Mouse (Mus musculus) G1E (cell line): Measurements from ENCODE around the gene Hspa2.

Experiments
- CTCF ChIP-seq: IDR thresholded peaks from 2 replicates; pipeline ENCODE4 v1.5.1; 2012; ENCODE audit warnings: low read depth, low read length, inconsistent platforms, mixed read lengths
- GATA1 ChIP-seq: IDR thresholded peaks from 2 replicates; pipeline ENCODE4 v1.6.1; 2012; ENCODE audit warnings: borderline replicate concordance, low read length, inconsistent platforms, mixed read lengths

GRCm38 (mm10) chr12:76368790-76369205 lies 35.2 kb upstream of the Hspa2 start:
- TF ChIP-seq CTCF = no peak
- no peak for TF ChIP-seq GATA1
